Mouse (Mus musculus): ENCODE results near the gene Atf1. TPM values are rescaled to one million over a fixed set of nuclear protein-coding genes. Genes with fewer than 3 reads are reported as not detected.

The Atf1 gene
- polyA plus RNA-seq, 1 experiment from 2014 or later = 54.4 TPM

DNA sequence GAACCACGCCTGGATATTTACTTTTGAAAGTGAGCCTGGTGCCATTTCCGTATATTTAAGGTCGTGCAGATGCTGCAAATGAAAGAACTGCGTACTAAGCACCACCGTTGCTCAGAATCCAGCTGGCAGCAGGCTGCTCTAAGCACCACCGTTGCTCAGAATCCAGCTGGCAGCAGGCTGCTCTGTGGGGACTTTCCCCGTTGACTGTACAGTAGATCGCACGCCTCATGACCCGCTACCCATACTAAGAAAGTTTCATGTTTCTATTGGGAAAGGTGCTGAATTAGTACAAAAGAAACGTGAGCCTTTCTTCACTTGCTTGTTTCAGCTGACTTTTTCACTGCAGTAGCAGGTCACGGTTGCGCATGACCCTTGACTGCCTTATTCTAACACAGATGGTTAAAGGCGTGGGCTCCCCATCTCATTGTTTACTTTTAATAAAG is 38.6 kb upstream of the Atf1 start:
- WGBS = 60% methylated on average over 14 of the region's 14 CpGs
- Histone ChIP-seq H3K36me3 (peaks cover 75% of the 10 kb centered on the region), H3K9ac (no peak overlapping the region), H3K4me1 (no peaks in the 10 kb centered on the region), H3K27me3 (no peaks in the 10 kb centered on the region), H3K4me2 (no peak overlapping the region), H3K9me3 (no peaks in the 10 kb centered on the region), H3K4me3 (no peak overlapping the region), H3K27ac (peak overlapping the region; percentile 7; the same call in 1 of the 2 replicates)
- ATAC-seq (ENCODE audit: borderline replicate concordance, extremely low read depth, low FRiP score, low TSS enrichment) = no peak

DNA sequence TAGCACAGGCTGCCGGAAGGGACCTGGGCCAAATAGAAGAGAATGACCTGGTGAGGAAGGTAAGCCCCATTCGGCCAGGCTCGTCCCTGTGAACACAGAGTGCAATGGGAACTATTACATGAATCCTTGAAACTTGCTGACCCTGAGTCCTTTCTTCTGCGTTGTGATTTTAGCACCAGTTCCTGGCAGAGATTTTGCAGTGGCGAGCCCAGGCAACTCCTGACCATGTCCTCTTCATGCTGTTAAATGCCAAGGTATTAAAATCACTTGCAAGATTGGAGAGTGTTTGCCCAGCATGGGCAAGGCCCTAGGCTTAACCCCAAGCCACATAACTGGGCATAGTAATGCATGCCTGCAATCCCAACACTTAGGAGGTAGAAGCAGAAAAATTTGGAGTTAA is 37.5 kb upstream of the Atf1 start:
- Histone ChIP-seq H3K27me3 (no peaks in the 10 kb centered on the region), H3K36me3 (peaks cover 76% of the 10 kb centered on the region), H3K4me1 (no peaks in the 10 kb centered on the region), H3K27ac (no peak overlapping the region), H3K4me2 (no peak overlapping the region), H3K4me3 (no peak overlapping the region), H3K9me3 (no peaks in the 10 kb centered on the region), H3K9ac (no peak overlapping the region)
- no peak for ATAC-seq (ENCODE audit: borderline replicate concordance, extremely low read depth, low FRiP score, low TSS enrichment)
- 87% methylated on average over 5 of the region's 5 CpGs for WGBS

DNA sequence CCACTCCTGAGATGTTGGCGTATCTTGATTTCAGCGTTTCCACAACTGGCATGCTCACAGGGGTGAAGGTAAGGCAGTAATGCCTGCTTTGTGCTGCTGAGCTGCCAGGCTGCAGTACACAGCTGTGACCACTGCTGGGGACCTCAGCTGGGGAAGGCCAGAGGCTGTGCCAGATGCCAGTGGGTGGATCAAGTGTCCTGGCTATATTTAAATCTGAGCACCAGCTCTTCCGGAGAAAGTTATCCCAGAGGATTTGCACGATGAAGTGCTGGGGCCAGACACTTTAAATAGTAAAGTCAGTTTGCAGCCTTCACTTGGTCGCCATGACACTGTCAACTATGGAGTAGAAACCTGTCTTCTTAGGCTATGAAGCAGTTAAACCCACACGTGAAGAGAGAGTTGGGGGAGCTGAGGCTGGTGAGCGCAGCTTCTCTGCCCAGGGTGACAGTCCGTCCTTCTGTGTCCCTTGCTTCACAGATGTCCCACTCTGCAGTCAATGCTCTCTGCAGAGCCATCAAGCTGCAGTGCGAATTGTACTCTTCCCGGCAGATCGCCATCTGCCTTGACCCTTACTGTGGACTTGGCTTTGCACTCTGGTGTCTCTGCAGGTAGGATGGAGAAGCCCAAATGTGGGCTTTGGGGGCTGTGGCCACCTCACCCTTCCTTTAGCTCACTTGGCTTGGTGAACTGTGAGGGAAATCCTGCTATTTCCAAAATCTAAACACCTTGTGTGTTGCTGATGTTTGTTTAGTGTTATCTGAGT is 28.5 kb upstream of the Atf1 start:
- H3K9me3 ChIP-seq = no peaks in the 10 kb centered on the region
- H3K27ac ChIP-seq = no peak overlapping the region
- H3K4me2 ChIP-seq = no peak overlapping the region
- no peak overlapping the region for H3K9ac ChIP-seq
- no peak for ATAC-seq (ENCODE audit: borderline replicate concordance, extremely low read depth, low FRiP score, low TSS enrichment)
- 84% methylated on average over 11 of the region's 11 CpGs for WGBS
- no peaks in the 10 kb centered on the region for H3K27me3 ChIP-seq
- peaks cover 52% of the 10 kb centered on the region for H3K36me3 ChIP-seq
- no peak overlapping the region for H3K4me3 ChIP-seq
- no peaks in the 10 kb centered on the region for H3K4me1 ChIP-seq

DNA sequence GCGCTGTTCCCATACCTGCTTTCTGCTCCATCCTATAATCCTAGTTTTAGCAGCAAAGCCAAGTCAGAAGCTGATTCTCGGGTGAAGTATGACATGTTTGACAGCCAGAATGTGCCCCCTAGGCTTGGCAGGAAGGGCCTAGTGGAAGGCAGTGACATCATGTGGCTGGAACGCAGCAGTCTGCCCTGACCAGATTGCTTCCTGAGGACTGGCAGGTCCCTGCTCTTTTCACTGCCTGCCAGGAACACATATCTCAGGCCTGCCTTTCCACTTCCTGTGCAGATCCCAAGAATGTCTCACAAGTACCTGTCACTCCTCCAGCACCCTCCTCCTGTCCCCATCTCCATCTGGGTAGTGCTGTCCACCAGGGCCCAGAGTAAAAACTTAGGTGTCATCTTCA is 27.8 kb upstream of the Atf1 start:
- no peak overlapping the region for H3K27ac ChIP-seq
- no peaks in the 10 kb centered on the region for H3K27me3 ChIP-seq
- H3K36me3 ChIP-seq = peaks cover 45% of the 10 kb centered on the region
- no peak overlapping the region for H3K9ac ChIP-seq
- WGBS = 57% methylated on average over 3 of the region's 3 CpGs
- 0 out of 2 replicates have a peak, but pooled peaks cover 3% of the 10 kb centered on the region for H3K4me1 ChIP-seq
- ATAC-seq (ENCODE audit: borderline replicate concordance, extremely low read depth, low FRiP score, low TSS enrichment) = no peak
- no peak overlapping the region for H3K4me3 ChIP-seq
- no peaks in the 10 kb centered on the region for H3K9me3 ChIP-seq
- H3K4me2 ChIP-seq = no peak overlapping the region

DNA sequence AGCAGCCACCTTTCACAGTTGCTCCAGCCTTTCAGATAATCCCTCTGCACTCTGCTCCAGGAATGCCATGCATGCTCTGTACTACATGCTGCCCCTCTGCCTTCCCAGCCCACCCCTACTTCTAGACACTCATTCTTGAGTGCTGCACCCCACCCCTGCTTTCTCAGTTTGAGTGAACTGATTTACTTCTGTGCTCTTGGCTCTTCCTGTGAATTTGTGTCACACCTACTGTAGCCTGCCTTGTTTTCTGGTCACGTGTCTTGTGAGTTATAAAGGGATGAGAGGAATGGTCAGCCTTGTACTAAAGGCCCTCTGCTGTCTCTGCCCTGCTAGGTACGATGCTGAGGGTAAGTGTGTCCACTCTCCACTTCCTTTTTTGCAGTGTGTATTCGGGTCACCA is 25.8 kb upstream of the Atf1 start:
- Histone ChIP-seq H3K4me1 (0 out of 2 replicates have a peak, but pooled peaks cover 3% of the 10 kb centered on the region), H3K27ac (no peak overlapping the region), H3K4me3 (no peak overlapping the region), H3K9me3 (no peaks in the 10 kb centered on the region), H3K4me2 (no peak overlapping the region), H3K36me3 (peaks cover 45% of the 10 kb centered on the region), H3K27me3 (no peaks in the 10 kb centered on the region), H3K9ac (no peak overlapping the region)
- WGBS = 92% methylated on average over 3 of the region's 3 CpGs
- no peak for ATAC-seq (ENCODE audit: borderline replicate concordance, extremely low read depth, low FRiP score, low TSS enrichment)

DNA sequence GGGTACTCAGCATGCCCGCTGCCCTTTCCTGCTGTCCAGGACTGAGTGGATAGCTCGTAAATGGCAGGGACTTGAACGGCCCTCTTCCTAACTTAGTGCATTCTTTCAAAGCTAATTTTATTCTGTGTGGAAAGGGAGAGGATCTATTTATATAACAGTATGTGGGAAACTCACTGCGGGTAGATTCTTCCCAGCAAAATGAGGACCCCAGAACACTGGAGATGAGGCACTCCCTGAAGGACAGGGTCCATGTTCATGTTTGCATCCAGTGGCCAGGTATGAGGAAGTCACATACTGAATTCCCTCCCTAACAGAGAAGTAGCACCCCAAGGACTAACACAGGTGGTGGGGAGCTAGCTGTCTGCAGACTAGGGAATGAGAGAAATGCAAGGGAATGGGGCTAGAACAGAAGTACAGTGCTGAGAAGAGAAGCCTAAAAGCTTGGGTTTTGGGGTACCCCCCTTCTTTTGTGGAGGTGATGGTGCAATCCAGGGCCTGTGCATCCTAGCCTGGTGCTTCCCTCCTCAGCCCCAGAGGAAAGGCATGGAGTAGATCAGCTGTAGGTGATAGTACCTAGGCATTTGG is 25.1 kb upstream of the Atf1 start:
- H3K4me2 ChIP-seq = no peak overlapping the region
- no peaks in the 10 kb centered on the region for H3K27me3 ChIP-seq
- H3K9me3 ChIP-seq = no peaks in the 10 kb centered on the region
- H3K36me3 ChIP-seq = peaks cover 42% of the 10 kb centered on the region
- no peak overlapping the region for H3K9ac ChIP-seq
- no peak for ATAC-seq (ENCODE audit: borderline replicate concordance, extremely low read depth, low FRiP score, low TSS enrichment)
- 87% methylated on average over 4 of the region's 4 CpGs for WGBS
- no peak overlapping the region for H3K4me3 ChIP-seq
- H3K4me1 ChIP-seq = 0 out of 2 replicates have a peak, but pooled peaks cover 3% of the 10 kb centered on the region
- no peak overlapping the region for H3K27ac ChIP-seq

DNA sequence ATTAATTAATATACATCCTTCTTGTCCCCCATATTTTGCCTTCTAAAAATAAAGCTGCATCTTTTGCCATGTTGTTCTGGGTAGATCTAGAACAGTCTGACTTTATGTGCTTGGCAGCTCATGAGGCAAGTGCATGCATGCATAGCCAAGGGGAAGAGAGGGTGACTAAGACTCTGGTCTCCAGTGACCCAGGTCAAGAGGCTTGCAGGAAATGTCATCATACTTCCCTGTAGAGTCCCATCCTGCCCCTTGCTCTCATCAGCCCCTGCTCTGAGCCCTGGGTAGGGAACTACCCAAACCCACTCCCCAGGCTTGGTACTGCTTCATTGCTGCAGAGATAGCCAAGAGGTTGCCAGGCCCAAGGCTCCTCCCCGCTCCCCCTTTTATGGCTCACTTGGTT is 23.0 kb upstream of the Atf1 start:
- Histone ChIP-seq H3K27me3 (no peaks in the 10 kb centered on the region), H3K4me1 (0 out of 2 replicates have a peak, but pooled peaks cover 3% of the 10 kb centered on the region), H3K9ac (no peak overlapping the region), H3K4me3 (no peak overlapping the region), H3K4me2 (no peak overlapping the region), H3K9me3 (no peaks in the 10 kb centered on the region), H3K36me3 (peaks cover 50% of the 10 kb centered on the region), H3K27ac (no peak overlapping the region)
- ATAC-seq (ENCODE audit: borderline replicate concordance, extremely low read depth, low FRiP score, low TSS enrichment) = no peak
- WGBS = 72% methylated on average over 1 of the region's 1 CpGs

DNA sequence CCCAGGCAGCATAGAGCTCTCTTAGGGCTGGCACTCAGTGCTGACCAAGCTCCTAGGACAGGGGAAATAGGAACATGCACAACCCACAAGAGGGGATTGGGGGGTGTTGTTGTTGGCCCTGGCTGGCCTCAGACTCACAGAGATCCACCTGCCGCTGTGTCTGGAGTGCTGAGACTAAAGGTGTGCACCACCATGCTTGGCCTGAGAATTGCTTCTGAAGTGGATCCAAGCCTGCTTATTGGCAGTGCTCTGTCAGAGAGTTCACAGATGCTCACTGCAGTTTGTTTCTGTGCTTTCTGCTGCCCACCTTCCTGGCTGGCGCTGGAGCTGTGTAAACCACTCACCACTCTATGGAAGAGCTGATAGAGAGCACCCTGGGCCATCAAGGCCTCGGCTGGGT is 17.6 kb upstream of the Atf1 start:
- no peak overlapping the region for H3K9ac ChIP-seq
- no peak for ATAC-seq (ENCODE audit: borderline replicate concordance, extremely low read depth, low FRiP score, low TSS enrichment)
- no peaks in the 10 kb centered on the region for H3K9me3 ChIP-seq
- no peak overlapping the region for H3K27ac ChIP-seq
- H3K4me3 ChIP-seq = no peak overlapping the region
- no peak overlapping the region for H3K4me2 ChIP-seq
- WGBS = 89% methylated on average over 3 of the region's 3 CpGs
- no peaks in the 10 kb centered on the region for H3K27me3 ChIP-seq
- peaks cover 73% of the 10 kb centered on the region for H3K36me3 ChIP-seq
- no peaks in the 10 kb centered on the region for H3K4me1 ChIP-seq

DNA sequence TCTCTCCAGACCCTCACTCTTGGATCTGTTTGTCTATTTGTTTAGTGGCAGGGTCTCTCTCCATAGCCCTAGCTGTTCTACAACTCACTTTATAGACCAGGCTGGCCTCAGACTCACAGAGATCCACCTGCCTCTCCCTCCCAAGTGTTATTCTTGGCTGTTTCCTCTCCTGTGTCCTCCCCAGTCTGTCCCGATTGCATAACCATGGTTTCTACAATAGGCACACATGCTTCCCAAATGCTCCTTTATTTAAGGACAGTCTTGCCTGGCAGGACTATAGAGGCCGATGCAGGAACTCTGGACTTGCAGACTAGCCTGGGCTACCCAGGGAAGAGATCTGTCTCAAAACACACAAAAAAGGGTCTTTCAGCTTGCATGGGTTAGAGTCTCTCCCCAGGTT is 14.3 kb upstream of the Atf1 start:
- ATAC-seq (ENCODE audit: borderline replicate concordance, extremely low read depth, low FRiP score, low TSS enrichment) = no peak
- no peak overlapping the region for H3K9ac ChIP-seq
- no peaks in the 10 kb centered on the region for H3K4me1 ChIP-seq
- H3K4me3 ChIP-seq = no peak overlapping the region
- H3K27me3 ChIP-seq = no peaks in the 10 kb centered on the region
- no peak overlapping the region for H3K4me2 ChIP-seq
- no peaks in the 10 kb centered on the region for H3K9me3 ChIP-seq
- 93% methylated on average over 2 of the region's 2 CpGs for WGBS
- H3K36me3 ChIP-seq = peaks cover 68% of the 10 kb centered on the region
- no peak overlapping the region for H3K27ac ChIP-seq

DNA sequence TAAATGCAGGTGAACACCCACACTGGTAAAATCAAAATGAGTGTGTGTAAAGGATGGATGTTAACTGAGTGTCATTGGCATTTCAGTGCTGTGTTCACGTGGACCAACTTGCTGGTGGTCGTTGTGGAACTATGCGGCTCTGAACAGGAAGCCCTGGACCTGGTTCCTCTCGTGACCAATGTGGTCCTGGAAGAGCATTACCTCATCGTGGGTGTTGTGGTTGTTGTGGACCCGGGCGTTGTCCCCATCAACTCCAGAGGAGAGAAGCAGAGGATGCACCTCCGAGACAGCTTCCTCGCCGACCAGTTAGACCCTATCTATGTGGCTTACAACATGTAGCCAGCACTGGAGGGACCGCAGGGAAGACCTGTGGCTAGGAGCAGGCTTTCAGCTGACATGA is 12.5 kb upstream of the Atf1 start:
- 90% methylated on average over 11 of the region's 11 CpGs for WGBS
- Histone ChIP-seq H3K27ac (no peak overlapping the region), H3K9me3 (no peaks in the 10 kb centered on the region), H3K36me3 (peaks cover 60% of the 10 kb centered on the region), H3K27me3 (no peaks in the 10 kb centered on the region), H3K9ac (no peak overlapping the region), H3K4me1 (no peaks in the 10 kb centered on the region), H3K4me3 (no peak overlapping the region), H3K4me2 (no peak overlapping the region)
- no peak for ATAC-seq (ENCODE audit: borderline replicate concordance, extremely low read depth, low FRiP score, low TSS enrichment)

DNA sequence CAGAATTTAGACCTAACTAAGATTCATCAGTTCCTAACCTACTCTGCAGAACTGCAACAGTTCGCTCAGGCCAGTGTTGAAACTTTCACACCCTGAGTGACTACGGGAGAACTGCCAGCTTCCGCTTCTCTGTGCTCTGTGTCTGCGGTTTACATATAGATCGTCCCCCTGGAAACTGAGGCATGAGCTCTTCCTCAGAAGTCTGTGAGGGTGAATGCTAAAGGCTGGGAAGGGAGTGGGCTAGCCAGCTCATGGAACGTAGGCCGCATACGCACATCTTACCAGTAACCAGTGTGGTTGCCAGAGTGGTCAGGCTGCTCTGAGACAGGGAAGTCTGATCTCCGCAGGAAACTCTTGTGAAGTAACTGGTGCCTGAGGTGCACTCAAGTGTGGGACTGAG is 11.4 kb upstream of the Atf1 start:
- Histone ChIP-seq H3K36me3 (peaks cover 49% of the 10 kb centered on the region), H3K4me1 (no peaks in the 10 kb centered on the region), H3K9ac (no peak overlapping the region), H3K27me3 (no peaks in the 10 kb centered on the region), H3K9me3 (no peaks in the 10 kb centered on the region), H3K4me2 (no peak overlapping the region), H3K4me3 (no peak overlapping the region), H3K27ac (no peak overlapping the region)
- 93% methylated on average over 9 of the region's 9 CpGs for WGBS
- no peak for ATAC-seq (ENCODE audit: borderline replicate concordance, extremely low read depth, low FRiP score, low TSS enrichment)

DNA sequence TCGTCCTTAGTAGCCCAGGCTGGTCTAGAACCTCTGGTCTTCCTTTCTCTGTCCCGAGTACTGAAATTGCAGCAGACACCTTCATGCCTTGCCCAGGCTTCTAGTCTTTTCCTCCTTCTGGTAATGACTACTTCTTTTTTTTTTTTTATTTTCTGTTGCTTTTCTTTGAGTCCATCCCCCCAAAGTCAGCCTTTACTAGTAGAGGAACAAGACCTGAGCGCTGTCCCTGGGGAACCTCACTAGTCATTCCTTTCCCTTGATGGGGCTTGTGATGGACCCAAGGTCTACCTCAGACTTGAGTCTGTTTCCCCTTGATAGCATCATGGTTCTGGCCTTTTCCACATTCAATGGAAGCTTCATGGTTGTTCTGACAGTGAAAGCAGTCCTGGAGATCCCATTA is 9.6 kb upstream of the Atf1 start:
- Histone ChIP-seq H3K27me3 (no peaks in the 10 kb centered on the region), H3K4me2 (no peak overlapping the region), H3K4me1 (no peaks in the 10 kb centered on the region), H3K4me3 (no peak overlapping the region), H3K9me3 (no peaks in the 10 kb centered on the region), H3K9ac (no peak overlapping the region), H3K36me3 (peaks cover 34% of the 10 kb centered on the region), H3K27ac (no peak overlapping the region)
- WGBS = 96% methylated on average over 3 of the region's 3 CpGs
- ATAC-seq (ENCODE audit: borderline replicate concordance, extremely low read depth, low FRiP score, low TSS enrichment) = no peak

Measured in lung, embryonic 15.5 days (tissue).